Mouse (Mus musculus): ENCODE measurements at regions not wholly inside any gene's neighbourhood (a gene's known extent, or its start where the extent isn't known, plus 50 kb on each side); places are given as distances from the start of the nearest gene placed in this dataset.

- DNase-seq = no peak
Observed at GRCm38 (mm10) chr13:59314419-59314818, 270.6 kb downstream of the Agtpbp1 start.

GRCm38 (mm10) chr13:59313725-59314330 lies 271.2 kb downstream of the Agtpbp1 start:
- DNase-seq = no peak

- DNase-seq = no peak
Observed at GRCm38 (mm10) chr13:59292905-59293304, 292.1 kb downstream of the Agtpbp1 start.

- no peak for DNase-seq
Observed at GRCm38 (mm10) chr13:59289127-59289526, 295.9 kb downstream of the Agtpbp1 start.

- DNase-seq = no peak
Observed at GRCm38 (mm10) chr13:59281199-59281598, 303.8 kb downstream of the Agtpbp1 start.

GRCm38 (mm10) chr13:59279136-59279535 lies 305.9 kb downstream of the Agtpbp1 start:
- no peak for DNase-seq

- no peak for DNase-seq
Observed at GRCm38 (mm10) chr13:59271661-59272060, 313.4 kb downstream of the Agtpbp1 start.

GRCm38 (mm10) chr13:59266854-59267253 lies 318.2 kb downstream of the Agtpbp1 start:
- no peak for DNase-seq

GRCm38 (mm10) chr13:59264126-59264525 lies 320.9 kb downstream of the Agtpbp1 start:
- no peak for DNase-seq

- DNase-seq = no peak
Observed at GRCm38 (mm10) chr13:59261924-59262323, 323.1 kb downstream of the Agtpbp1 start.

GRCm38 (mm10) chr13:59255798-59256435 lies 329.1 kb downstream of the Agtpbp1 start:
- no peak for DNase-seq

- no peak for DNase-seq
Observed at GRCm38 (mm10) chr13:59253667-59254558, 331.1 kb downstream of the Agtpbp1 start.

GRCm38 (mm10) chr13:59251252-59252006 lies 333.6 kb downstream of the Agtpbp1 start:
- DNase-seq = peak; percentile 35

- DNase-seq = no peak
Observed at GRCm38 (mm10) chr13:59248411-59248810, 336.6 kb downstream of the Agtpbp1 start.

GRCm38 (mm10) chr13:59246984-59247537 lies 338.0 kb downstream of the Agtpbp1 start:
- no peak for DNase-seq

- DNase-seq = no peak
Observed at GRCm38 (mm10) chr13:59246070-59246469, 339.0 kb downstream of the Agtpbp1 start.

- no peak for DNase-seq
Observed at GRCm38 (mm10) chr13:59244622-59245021, 340.4 kb downstream of the Agtpbp1 start.

- DNase-seq = no peak
Observed at GRCm38 (mm10) chr13:59242671-59243070, 342.4 kb downstream of the Agtpbp1 start.

- DNase-seq = no peak
Observed at GRCm38 (mm10) chr13:59238696-59239095, 346.3 kb downstream of the Agtpbp1 start.

- peak; percentile 6 for DNase-seq
Observed at GRCm38 (mm10) chr13:59235836-59236235, 349.2 kb downstream of the Agtpbp1 start.

GRCm38 (mm10) chr13:59229111-59229541 lies 355.9 kb downstream of the Agtpbp1 start:
- no peak for DNase-seq

GRCm38 (mm10) chr13:59228059-59228830 lies 356.8 kb downstream of the Agtpbp1 start:
- DNase-seq = no peak
